Mouse (Mus musculus) intestine, embryonic 14.5 days (tissue): ENCODE measurements around the gene Cep250. TPM values are rescaled to one million over a fixed set of nuclear protein-coding genes. Genes with fewer than 3 reads are reported as not detected.

ENCODE experiments used
- ATAC-seq: fragments of 200-750 bp; cut with Nextera tagmentation; replicated peaks from 2 replicates; pipeline ENCODE4 v1.8.0; 2017; ENCODE audit warnings: low read depth, moderate number of reproducible peaks, moderate TSS enrichment, moderate library complexity; ENCODE audit not compliant: low FRiP score, low TSS enrichment
- DNase-seq: peaks from one replicate; pipeline ENCODE4 v3.0.0-alpha.2; 2018; ENCODE audit warnings: low spot score
- H3K27ac ChIP-seq: fragments of 300-500 bp; sonication (generic); 2 replicates; pipeline ENCODE4 v1.5.1; 2014; ENCODE audit warnings: low read depth, mild to moderate bottlenecking, control low read depth
- H3K27me3 ChIP-seq: fragments of 300-500 bp; sonication (generic); replicated peaks from 2 replicates; pipeline ENCODE4 v1.6.1; 2014; ENCODE audit warnings: low read length, control low read depth; ENCODE audit not compliant: control insufficient read depth, insufficient read depth
- H3K36me3 ChIP-seq: fragments of 300-500 bp; sonication (generic); 2 replicates; pipeline ENCODE4 v1.6.1; 2014; ENCODE audit warnings: low read length, control low read depth; ENCODE audit not compliant: control insufficient read depth, insufficient read depth
- H3K4me1 ChIP-seq: fragments of 300-500 bp; sonication (generic); replicated peaks from 2 replicates; pipeline ENCODE4 v1.6.1; 2014; ENCODE audit warnings: low read length, control low read depth, mixed read lengths; ENCODE audit not compliant: control insufficient read depth, insufficient read depth
- H3K4me2 ChIP-seq: fragments of 300-500 bp; sonication (generic); 2 replicates; pipeline ENCODE4 v1.6.1; 2014; ENCODE audit warnings: low read length
- H3K4me3 ChIP-seq: fragments of 300-500 bp; sonication (generic); 2 replicates; pipeline ENCODE4 v1.5.1; 2014; ENCODE audit warnings: low read depth, low read length, control low read depth, mixed read lengths
- H3K9ac ChIP-seq: fragments of 300-500 bp; sonication (generic); 2 replicates; pipeline ENCODE4 v1.6.1; 2014; ENCODE audit warnings: mild to moderate bottlenecking, low read length
- H3K9me3 ChIP-seq: fragments of 300-500 bp; sonication (generic); 2 replicates; pipeline ENCODE4 v1.6.1; 2016; ENCODE audit warnings: low read length, control low read depth; ENCODE audit not compliant: control insufficient read depth
- WGBS: fragments of 180-500 bp; shearing (Covaris S2); extraction: QIAGEN DNeasy Blood & Tissue Kit; methylation state at CpG from one replicate; pipeline ENCODE4 v1.1.7; 2014; 5-methylcytosine and 5-hydroxymethylcytosine counted together
- polyA plus RNA-seq: library from polyadenylated mRNA; unstranded; fragments of >200 nt; fragmentation: Nextera tagmentation; extraction: Ambion mirVana; gene quantifications from 2 replicates; pipeline ENCODE4 v1.2.1, GENCODE M21; 2014

The Cep250 gene
- polyA plus RNA-seq, 1 experiment from 2014 or later = 21.5 TPM

DNA sequence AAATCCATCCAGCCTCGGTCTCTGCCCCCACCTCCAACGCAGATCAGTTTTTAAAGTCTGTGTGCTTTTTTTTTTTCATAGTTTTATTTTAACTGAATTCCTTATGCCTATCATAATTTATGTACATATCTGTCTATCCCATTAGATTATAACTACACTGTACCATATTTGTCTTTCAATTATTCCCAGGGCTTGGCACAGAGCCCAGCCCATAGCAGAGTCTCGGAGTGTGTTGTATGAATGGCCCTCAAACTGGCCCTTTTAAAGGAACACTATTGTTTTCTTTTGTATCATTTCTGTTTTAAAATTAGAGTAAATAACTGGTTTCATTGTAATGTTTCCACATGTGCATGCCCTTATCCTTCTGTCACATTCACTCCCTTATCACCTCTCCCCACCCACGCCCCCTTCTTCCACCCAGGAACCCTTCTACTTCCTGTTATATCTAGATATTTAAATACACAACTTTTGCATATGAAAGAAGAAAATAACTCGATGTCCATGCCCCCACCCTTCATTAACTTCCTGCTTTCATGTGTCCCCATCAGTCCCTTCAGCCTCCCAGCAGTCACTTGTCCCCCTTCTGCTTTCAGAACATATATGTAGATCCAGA lies 8.8 kb upstream of the Cep250 start:
- no peaks in the 10 kb centered on the region for H3K9me3 ChIP-seq
- H3K4me2 ChIP-seq = no peak overlapping the region
- 0 out of 2 replicates have a peak, but pooled peaks cover 8% of the 10 kb centered on the region for H3K27me3 ChIP-seq
- ATAC-seq (no peak), DNase-seq (no peak)
- H3K36me3 ChIP-seq = no peaks in the 10 kb centered on the region
- H3K27ac ChIP-seq = no peak overlapping the region
- no peak overlapping the region for H3K9ac ChIP-seq
- WGBS = 65% methylated on average over 5 of the region's 5 CpGs
- H3K4me1 ChIP-seq = peaks cover 11% of the 10 kb centered on the region
- H3K4me3 ChIP-seq = no peak overlapping the region

DNA sequence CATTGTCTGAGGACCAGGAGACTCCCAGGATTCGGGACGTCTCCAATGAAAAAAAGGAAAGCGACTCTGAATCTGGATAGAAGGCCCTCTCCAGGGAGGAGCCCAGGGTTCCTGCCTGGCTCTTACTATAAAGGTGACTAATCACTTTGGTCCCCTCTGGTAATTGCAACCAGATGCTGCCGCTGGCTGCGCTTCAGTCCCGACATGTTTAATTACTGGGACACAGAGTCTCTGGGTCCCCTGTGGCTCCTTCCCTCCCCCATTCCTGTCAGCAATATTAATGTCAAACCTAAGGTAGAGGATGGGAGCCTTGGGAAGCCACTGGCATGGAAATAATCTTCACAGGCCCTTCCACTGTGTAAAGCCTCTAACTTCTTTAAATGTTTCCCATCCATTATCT lies 6.9 kb upstream of the Cep250 start:
- Histone ChIP-seq H3K36me3 (no peaks in the 10 kb centered on the region), H3K4me1 (peaks cover 4% of the 10 kb centered on the region; the same call in 1 of the 2 replicates), H3K27ac (no peak overlapping the region), H3K4me3 (no peak overlapping the region), H3K9me3 (no peaks in the 10 kb centered on the region), H3K27me3 (0 out of 2 replicates have a peak, but pooled peaks cover 8% of the 10 kb centered on the region), H3K4me2 (no peak overlapping the region), H3K9ac (no peak overlapping the region)
- ATAC-seq = no peak
- DNase-seq = no peak
- WGBS = 31% methylated on average over 6 of the region's 6 CpGs

- Histone ChIP-seq H3K4me3 (no peak overlapping the region), H3K36me3 (no peaks in the 10 kb centered on the region), H3K4me2 (no peak overlapping the region), H3K27me3 (0 out of 2 replicates have a peak, but pooled peaks cover 8% of the 10 kb centered on the region), H3K27ac (no peak overlapping the region), H3K9ac (no peak overlapping the region), H3K4me1 (peaks cover 4% of the 10 kb centered on the region; the same call in 1 of the 2 replicates), H3K9me3 (no peaks in the 10 kb centered on the region)
- ATAC-seq (no peak), DNase-seq (no peak)
These were observed 4.3 kb upstream of the Cep250 start for GRCm38 (mm10) chr2:155952006-155952405.

DNA sequence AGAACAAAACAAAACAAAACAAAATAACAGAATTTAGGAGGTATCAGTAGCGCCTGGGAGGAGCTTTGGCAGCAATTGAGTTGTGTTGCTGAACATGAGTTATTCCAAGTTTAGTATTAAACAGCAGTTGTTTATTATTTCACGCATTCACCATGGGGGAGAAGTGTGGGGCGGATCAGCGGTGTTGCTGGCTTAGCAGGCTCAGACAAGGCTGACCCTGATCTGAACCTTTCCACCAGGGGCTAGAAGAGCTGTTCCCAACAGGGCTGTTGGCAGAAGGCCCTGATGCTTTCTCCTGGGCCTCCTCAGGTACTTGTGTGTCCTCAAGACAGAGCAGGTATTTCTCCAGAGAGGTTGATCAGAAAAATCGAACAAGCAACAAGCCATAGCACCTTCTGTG lies 3.7 kb downstream of the Cep250 start:
- no peaks in the 10 kb centered on the region; the same call in none of the 2 replicates for H3K4me1 ChIP-seq
- ATAC-seq (no peak), DNase-seq (no peak)
- 78% methylated on average over 5 of the region's 5 CpGs for WGBS
- H3K9ac ChIP-seq = no peak overlapping the region
- H3K4me2 ChIP-seq = no peak overlapping the region
- no peaks in the 10 kb centered on the region for H3K9me3 ChIP-seq
- H3K27ac ChIP-seq = no peak overlapping the region
- H3K36me3 ChIP-seq = peaks cover 35% of the 10 kb centered on the region
- H3K27me3 ChIP-seq = no peaks in the 10 kb centered on the region
- no peak overlapping the region for H3K4me3 ChIP-seq

DNA sequence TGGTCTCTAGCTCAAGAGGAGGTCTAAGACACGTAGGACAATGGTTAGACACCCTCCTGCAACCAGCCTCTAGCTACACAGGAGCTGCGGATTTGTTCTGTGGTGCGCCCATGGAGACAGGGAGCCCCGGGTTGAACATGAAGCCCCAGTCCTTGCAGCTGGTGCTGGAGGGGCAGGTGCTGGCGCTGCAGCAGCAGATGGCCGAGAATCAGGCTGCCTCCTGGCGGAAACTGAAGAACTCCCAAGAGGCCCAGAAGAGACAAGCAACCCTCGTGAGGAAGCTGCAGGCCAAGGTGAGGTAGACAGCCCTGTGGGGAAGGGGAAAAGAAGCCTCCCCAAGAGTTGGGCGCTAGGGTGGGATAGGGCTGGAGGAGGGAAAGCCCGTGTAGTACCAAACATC lies 5.6 kb downstream of the Cep250 start:
- Histone ChIP-seq H3K27me3 (no peaks in the 10 kb centered on the region), H3K9ac (no peak overlapping the region), H3K4me3 (no peak overlapping the region), H3K4me1 (no peaks in the 10 kb centered on the region; the same call in none of the 2 replicates), H3K27ac (no peak overlapping the region), H3K36me3 (peaks cover 54% of the 10 kb centered on the region), H3K9me3 (no peaks in the 10 kb centered on the region), H3K4me2 (no peak overlapping the region)
- DNase-seq = no peak
- no peak for ATAC-seq
- WGBS = 81% methylated on average over 10 of the region's 10 CpGs

GRCm38 (mm10) chr2:155962991-155963390 lies 6.7 kb downstream of the Cep250 start:
- Histone ChIP-seq H3K9me3 (no peaks in the 10 kb centered on the region), H3K27me3 (no peaks in the 10 kb centered on the region)
- DNase-seq = no peak

DNA sequence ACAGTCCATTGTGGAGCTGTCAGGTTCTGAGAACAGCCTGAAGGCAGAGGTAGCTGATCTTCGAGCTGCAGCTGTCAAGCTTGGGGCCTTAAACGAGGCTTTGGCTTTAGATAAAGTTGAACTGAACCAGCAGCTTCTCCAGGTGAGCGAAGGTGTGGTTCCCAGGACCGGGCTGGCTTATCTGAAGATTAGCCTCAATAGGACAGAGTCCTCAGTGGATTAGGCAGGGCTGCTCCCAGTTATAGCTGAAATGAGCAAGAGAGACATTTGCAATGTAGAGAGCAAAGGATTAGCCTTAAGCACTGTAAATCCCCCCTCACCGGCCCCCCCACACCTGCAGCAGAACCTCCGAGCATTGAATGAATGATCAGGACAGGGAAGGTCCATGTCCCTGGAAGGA lies 17.1 kb downstream of the Cep250 start:
- ATAC-seq (no peak), DNase-seq (no peak)
- peaks cover 93% of the 10 kb centered on the region for H3K36me3 ChIP-seq
- 77% methylated on average over 6 of the region's 6 CpGs for WGBS
- no peaks in the 10 kb centered on the region for H3K9me3 ChIP-seq
- no peak overlapping the region for H3K4me3 ChIP-seq
- no peaks in the 10 kb centered on the region for H3K27me3 ChIP-seq
- H3K4me1 ChIP-seq = no peaks in the 10 kb centered on the region
- H3K27ac ChIP-seq = no peak overlapping the region
- no peak overlapping the region for H3K4me2 ChIP-seq
- H3K9ac ChIP-seq = no peak overlapping the region

More at GRCm38 (mm10) chr2:155962991-155963390, 6.7 kb downstream of the Cep250 start:
- H3K4me2 ChIP-seq = no peak overlapping the region
- ATAC-seq = no peak
- H3K4me3 ChIP-seq = no peak overlapping the region
- peaks cover 65% of the 10 kb centered on the region for H3K36me3 ChIP-seq
- H3K4me1 ChIP-seq = no peaks in the 10 kb centered on the region; the same call in 1 of the 2 replicates
- H3K9ac ChIP-seq = no peak overlapping the region
- no peak overlapping the region for H3K27ac ChIP-seq
- 39% methylated on average over 1 of the region's 1 CpGs for WGBS

DNA sequence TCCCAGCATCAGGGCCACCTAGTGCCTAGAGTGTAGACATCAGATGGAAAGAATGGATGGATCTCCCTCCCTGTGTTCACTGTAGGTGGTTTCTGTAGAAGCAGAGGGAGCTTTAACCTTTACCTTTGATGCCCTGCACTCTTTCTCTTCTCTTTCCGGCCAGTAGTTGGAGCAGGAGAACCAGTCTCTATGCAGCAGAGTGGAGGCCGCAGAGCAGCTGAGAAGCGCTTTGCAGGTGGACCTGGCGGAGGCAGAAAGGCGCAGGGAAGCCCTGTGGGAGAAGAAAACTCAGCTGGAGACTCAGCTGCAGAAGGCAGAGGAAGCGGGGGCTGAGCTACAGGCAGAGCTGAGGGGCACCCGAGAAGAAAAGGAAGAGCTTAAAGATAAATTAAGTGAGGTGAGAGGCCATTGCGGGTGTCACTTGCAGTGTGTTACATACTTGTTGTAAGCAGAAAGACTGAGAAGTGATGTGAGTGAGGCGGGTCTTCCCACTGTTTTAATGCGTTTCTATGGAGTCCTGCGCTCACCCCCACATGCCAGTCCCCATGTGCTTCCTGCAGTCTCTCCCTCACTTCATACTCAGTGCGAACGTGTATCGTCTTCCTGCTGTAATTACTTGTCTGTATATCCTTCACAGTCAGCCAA lies 18.0 kb downstream of the Cep250 start:
- Histone ChIP-seq H3K4me3 (no peak overlapping the region), H3K4me1 (no peaks in the 10 kb centered on the region), H3K9me3 (no peaks in the 10 kb centered on the region), H3K9ac (no peak overlapping the region), H3K4me2 (no peak overlapping the region), H3K27ac (no peak overlapping the region), H3K27me3 (no peaks in the 10 kb centered on the region), H3K36me3 (peaks cover 88% of the 10 kb centered on the region)
- WGBS = 84% methylated on average over 14 of the region's 14 CpGs
- ATAC-seq (no peak), DNase-seq (no peak)
